Mouse (Mus musculus): Measurements from ENCODE around the gene Cd34. TPM values are rescaled to one million over a fixed set of nuclear protein-coding genes. Genes with fewer than 3 reads are reported as not detected.

Gene Cd34
- polyA plus RNA-seq, 1 experiment: 6.4 TPM

GRCm38 (mm10) chr1:194977946-194978720 is 39.5 kb downstream of the Cd34 start:
- no peak for TF ChIP-seq CTCF (IDR thresholded peaks at IDR 0.05; ENCODE audit: extremely low read depth, insufficient read depth, insufficient read length, insufficient replicate concordance)
- TF ChIP-seq POLR2A (IDR thresholded peaks at IDR 0.05; ENCODE audit: low read depth, low read length): no peak
- Histone ChIP-seq H3K4me1 (ENCODE audit: control insufficient read depth, insufficient read depth, insufficient read length) (peaks cover 3% of the 10 kb centered on the region; the same call in 1 of the 2 replicates), H3K36me3 (ENCODE audit: control insufficient read depth, insufficient read depth, low read length) (no peaks in the 10 kb centered on the region), H3K27me3 (ENCODE audit: control insufficient read depth, insufficient read depth, low read length) (no peaks in the 10 kb centered on the region), H3K27ac (ENCODE audit: insufficient read depth, low read length) (no peak overlapping the region), H3K4me3 (ENCODE audit: extremely low read depth, insufficient read depth, insufficient read length) (no peak overlapping the region)
- no peak for DNase-seq (ENCODE audit: low read depth in 1 of 2, low spot score in 2 of 2)
- 57% methylated on average over 5 of the region's 5 CpGs for WGBS

GRCm38 (mm10) chr1:194980826-194981435 is 42.3 kb downstream of the Cd34 start:
- WGBS: 40% methylated on average over 1 of the region's 1 CpGs
- Histone ChIP-seq H3K4me3 (ENCODE audit: extremely low read depth, insufficient read depth, insufficient read length) (no peak overlapping the region), H3K27ac (ENCODE audit: insufficient read depth, low read length) (no peak overlapping the region), H3K36me3 (ENCODE audit: control insufficient read depth, insufficient read depth, low read length) (no peaks in the 10 kb centered on the region), H3K27me3 (ENCODE audit: control insufficient read depth, insufficient read depth, low read length) (no peaks in the 10 kb centered on the region), H3K4me1 (ENCODE audit: control insufficient read depth, insufficient read depth, insufficient read length) (peaks cover 4% of the 10 kb centered on the region; the same call in 1 of the 2 replicates)
- no peak for DNase-seq (ENCODE audit: low read depth in 1 of 2, low spot score in 2 of 2)
- no peak for TF ChIP-seq POLR2A (IDR thresholded peaks at IDR 0.05; ENCODE audit: low read depth, low read length)
- TF ChIP-seq CTCF (IDR thresholded peaks at IDR 0.05; ENCODE audit: extremely low read depth, insufficient read depth, insufficient read length, insufficient replicate concordance): no peak

- TF ChIP-seq CTCF (IDR thresholded peaks at IDR 0.05; ENCODE audit: extremely low read depth, insufficient read depth, insufficient read length, insufficient replicate concordance) (no peak), POLR2A (IDR thresholded peaks at IDR 0.05; ENCODE audit: low read depth, low read length) (no peak)
- WGBS: 85% methylated on average over 5 of the region's 5 CpGs
- H3K4me1 ChIP-seq (ENCODE audit: control insufficient read depth, insufficient read depth, insufficient read length): peaks cover 5% of the 10 kb centered on the region; the same call in 1 of the 2 replicates
These were observed 44.5 kb downstream of the Cd34 start for GRCm38 (mm10) chr1:194982931-194983690.

GRCm38 (mm10) chr1:194984914-194985313 is 46.3 kb downstream of the Cd34 start:
- TF ChIP-seq CTCF (IDR thresholded peaks at IDR 0.05; ENCODE audit: extremely low read depth, insufficient read depth, insufficient read length, insufficient replicate concordance) (no peak), POLR2A (IDR thresholded peaks at IDR 0.05; ENCODE audit: low read depth, low read length) (no peak)

More at GRCm38 (mm10) chr1:194982931-194983690, 44.5 kb downstream of the Cd34 start:
- H3K36me3 ChIP-seq (ENCODE audit: control insufficient read depth, insufficient read depth, low read length): no peaks in the 10 kb centered on the region
- H3K27ac ChIP-seq (ENCODE audit: insufficient read depth, low read length): no peak overlapping the region
- H3K4me3 ChIP-seq (ENCODE audit: extremely low read depth, insufficient read depth, insufficient read length): no peak overlapping the region
- no peaks in the 10 kb centered on the region for H3K27me3 ChIP-seq (ENCODE audit: control insufficient read depth, insufficient read depth, low read length)
- DNase-seq (ENCODE audit: low read depth in 1 of 2, low spot score in 2 of 2): no peak

GRCm38 (mm10) chr1:194985442-194986210 is 47.0 kb downstream of the Cd34 start:
- peaks cover 5% of the 10 kb centered on the region; the same call in 1 of the 2 replicates for H3K4me1 ChIP-seq (ENCODE audit: control insufficient read depth, insufficient read depth, insufficient read length)
- H3K27ac ChIP-seq (ENCODE audit: insufficient read depth, low read length): peak overlapping the region; percentile 9; the same call in 1 of the 2 replicates
- no peaks in the 10 kb centered on the region for H3K36me3 ChIP-seq (ENCODE audit: control insufficient read depth, insufficient read depth, low read length)
- WGBS: 69% methylated on average over 4 of the region's 4 CpGs
- no peak for DNase-seq (ENCODE audit: low read depth in 1 of 2, low spot score in 2 of 2)
- H3K27me3 ChIP-seq (ENCODE audit: control insufficient read depth, insufficient read depth, low read length): no peaks in the 10 kb centered on the region
- TF ChIP-seq POLR2A (IDR thresholded peaks at IDR 0.05; ENCODE audit: low read depth, low read length) (no peak), CTCF (IDR thresholded peaks at IDR 0.05; ENCODE audit: extremely low read depth, insufficient read depth, insufficient read length, insufficient replicate concordance) (no peak)
- no peak overlapping the region for H3K4me3 ChIP-seq (ENCODE audit: extremely low read depth, insufficient read depth, insufficient read length)

More at GRCm38 (mm10) chr1:194984914-194985313, 46.3 kb downstream of the Cd34 start:
- Histone ChIP-seq H3K4me1 (ENCODE audit: control insufficient read depth, insufficient read depth, insufficient read length) (peaks cover 5% of the 10 kb centered on the region; the same call in 1 of the 2 replicates), H3K27me3 (ENCODE audit: control insufficient read depth, insufficient read depth, low read length) (no peaks in the 10 kb centered on the region), H3K27ac (ENCODE audit: insufficient read depth, low read length) (no peak overlapping the region), H3K4me3 (ENCODE audit: extremely low read depth, insufficient read depth, insufficient read length) (no peak overlapping the region), H3K36me3 (ENCODE audit: control insufficient read depth, insufficient read depth, low read length) (no peaks in the 10 kb centered on the region)
- WGBS: 86% methylated on average over 3 of the region's 3 CpGs
- no peak for DNase-seq (ENCODE audit: low read depth in 1 of 2, low spot score in 2 of 2)

- DNase-seq (ENCODE audit: low read depth in 1 of 2, low spot score in 2 of 2): no peak
- Histone ChIP-seq H3K27ac (ENCODE audit: insufficient read depth, low read length) (no peak overlapping the region), H3K4me3 (ENCODE audit: extremely low read depth, insufficient read depth, insufficient read length) (no peak overlapping the region), H3K27me3 (ENCODE audit: control insufficient read depth, insufficient read depth, low read length) (no peaks in the 10 kb centered on the region), H3K36me3 (ENCODE audit: control insufficient read depth, insufficient read depth, low read length) (no peaks in the 10 kb centered on the region), H3K4me1 (ENCODE audit: control insufficient read depth, insufficient read depth, insufficient read length) (peaks cover 6% of the 10 kb centered on the region)
- no peak for TF ChIP-seq POLR2A (IDR thresholded peaks at IDR 0.05; ENCODE audit: low read depth, low read length)
- no peak for TF ChIP-seq CTCF (IDR thresholded peaks at IDR 0.05; ENCODE audit: extremely low read depth, insufficient read depth, insufficient read length, insufficient replicate concordance)
- 92% methylated on average over 1 of the region's 1 CpGs for WGBS
These were observed 50.4 kb downstream of the Cd34 start for GRCm38 (mm10) chr1:194989024-194989423.

All from spleen, adult 2 months (tissue).